ENCODE assay signal across 15 mouse cellular contexts in genomic region chr12:12910356-12910979, GRCm38 (mm10). TPM values are rescaled to one million over a fixed set of nuclear protein-coding genes. Genes with fewer than 3 reads are reported as not detected.
DNase-seq lines count a peak whose midpoint lies in the region; ATAC-seq and TF ChIP-seq lines count a peak whose summit lies in the region.
"Had no signal": no experiment of that assay in that cellular context is flagged by ENCODE, and none has a peak within 500 bp of the region (broad histone marks: within the 10 kb centered on the region; RNA-seq: fewer than 3 reads in every experiment).

No protein-coding gene starts in this region.

- no peak for ATAC-seq in lung, postnatal 0 days
- ATAC-seq: CD4-positive, CD25-positive, alpha-beta regulatory T cell, adult 4 months had no signal

- DNase-seq in lung, postnatal 0 days (ENCODE audit: low spot score) = peak; percentile 14
- DNase-seq in lung, adult 18-20 months = no peak
- peak; percentile 45 for DNase-seq in kidney, adult 18-20 months
- peak; percentile 25 to 69 for DNase-seq in kidney, postnatal 36 days
- no peak for DNase-seq in left cerebral cortex, adult 8-10 months (ENCODE audit: low spot score in 2 of 2)
- no peak for DNase-seq in cerebellum, adult 18-20 months
- no peak for DNase-seq in left cerebral cortex, adult 18-20 months (ENCODE audit: low spot score in 2 of 2)
- DNase-seq: adrenal gland, adult 2 months; cerebellum, adult 9-10 months; gastrocnemius, postnatal 25 days had no signal

- H3K9me3 ChIP-seq in lung, postnatal 0 days (ENCODE audit: low read length) = no peaks in the 10 kb centered on the region
- H3K9me3 ChIP-seq: limb, embryonic 15.5 days; neural tube, embryonic 13.5 days had no signal

- H3K27me3 ChIP-seq in lung, postnatal 0 days (replicated peaks; ENCODE audit: insufficient read depth, low read length) = no peaks in the 10 kb centered on the region
- H3K27me3 ChIP-seq: limb, embryonic 15.5 days; neural tube, embryonic 13.5 days had no signal

- 58% methylated on average over 11 of the region's 11 CpGs for WGBS in lung, postnatal 0 days

- no peak for TF ChIP-seq CTCF in lung, postnatal 0 days (IDR thresholded peaks at IDR 0.05)

- H3K4me1 ChIP-seq in lung, postnatal 0 days (ENCODE audit: insufficient read depth, low read depth, low read length) = no peaks in the 10 kb centered on the region

- no peak overlapping the region for H3K4me2 ChIP-seq in lung, postnatal 0 days (replicated peaks; ENCODE audit: low read depth, low read length)
- H3K4me2 ChIP-seq: heart, embryonic 11.5 days; limb, embryonic 15.5 days; neural tube, embryonic 13.5 days had no signal

- H3K9ac ChIP-seq in lung, postnatal 0 days (replicated peaks; ENCODE audit: low read depth) = no peak overlapping the region
- H3K9ac ChIP-seq: limb, embryonic 15.5 days; neural tube, embryonic 13.5 days had no signal

- H3K4me3 ChIP-seq in lung, postnatal 0 days (ENCODE audit: low read depth, low read length) = no peak overlapping the region
- H3K4me3 ChIP-seq: erythroblast, embryonic 14.5 days; limb, embryonic 15.5 days; neural tube, embryonic 13.5 days had no signal

- H3K36me3 ChIP-seq in lung, postnatal 0 days (ENCODE audit: insufficient read depth, low read length) = no peaks in the 10 kb centered on the region
- H3K36me3 ChIP-seq: limb, embryonic 15.5 days; neural tube, embryonic 13.5 days had no signal

- TF ChIP-seq EP300 in lung, postnatal 0 days (IDR thresholded peaks at IDR 0.05) = no peak

- no peak overlapping the region for H3K27ac ChIP-seq in lung, postnatal 0 days (ENCODE audit: low read length)
- H3K27ac ChIP-seq: limb, embryonic 15.5 days; neural tube, embryonic 13.5 days had no signal

RNA-seq across cellular contexts. Expression of gene Mycn, which starts 31.2 kb away (rescaled TPM):
- polyA plus RNA-seq in lung, postnatal 0 days (2015; fragmentation: Nextera tagmentation; extraction: Ambion mirVana) = 10.2 and 10.9 TPM in 2 replicates
- total RNA-seq in left cerebral cortex, adult 8-10 months (2022) = 1 to 10 TPM; 5.4 to 7.9 (median 7.0) TPM
- total RNA-seq in left cerebral cortex, adult 18-20 months (2021) = 10 to 100 TPM; 10.8 to 12.8 TPM
- polyA plus RNA-seq: CD4-positive, CD25-positive, alpha-beta regulatory T cell, adult 4 months had no signal

Comparison
In these comparisons a context has a peak if more than half of its experiments do, and no peak if none do; other contexts are left out.
1. DNase-seq: peak in lung, postnatal 0 days (single experiment), kidney, adult 18-20 months (single experiment) and kidney, postnatal 36 days (2 of 2); none in lung, adult 18-20 months (0 of 2), left cerebral cortex, adult 8-10 months (0 of 2), cerebellum, adult 18-20 months (0 of 2) and left cerebral cortex, adult 18-20 months (0 of 2).